Mouse (Mus musculus) stomach, embryonic 16.5 days (tissue): Measurements from ENCODE around the gene Rp9. TPM values are rescaled to one million over a fixed set of nuclear protein-coding genes. Genes with fewer than 3 reads are reported as not detected.

Source experiments
- ATAC-seq: fragments of 200-750 bp; cut with Nextera tagmentation; 2 replicates; pipeline ENCODE4 v1.8.0; 2017; ENCODE audit warnings: moderate number of reproducible peaks, moderate TSS enrichment; ENCODE audit not compliant: insufficient read depth, low FRiP score
- H3K27ac ChIP-seq: fragments of 300-500 bp; sonication (generic); 2 replicates; pipeline ENCODE4 v1.5.1; 2014; ENCODE audit warnings: low read length
- H3K27me3 ChIP-seq: fragments of 300-500 bp; sonication (generic); 2 replicates; pipeline ENCODE4 v1.6.1; 2014; ENCODE audit warnings: low read length, control low read depth, mixed read lengths; ENCODE audit not compliant: control insufficient read depth, insufficient read depth
- H3K36me3 ChIP-seq: fragments of 300-500 bp; sonication (generic); 2 replicates; pipeline ENCODE4 v1.6.1; 2014; ENCODE audit warnings: low read length; ENCODE audit not compliant: control insufficient read depth, insufficient read depth
- H3K4me1 ChIP-seq: fragments of 300-500 bp; sonication (generic); 2 replicates; pipeline ENCODE4 v1.6.1; 2014; ENCODE audit warnings: low read length, control low read depth, mixed read lengths; ENCODE audit not compliant: control insufficient read depth, insufficient read depth
- H3K4me2 ChIP-seq: fragments of 300-500 bp; sonication (generic); 2 replicates; pipeline ENCODE4 v1.6.1; 2014; ENCODE audit warnings: low read depth, low read length, mixed read lengths
- H3K4me3 ChIP-seq: fragments of 300-500 bp; sonication (generic); replicated peaks from 2 replicates; pipeline ENCODE4 v1.5.1; 2014; ENCODE audit warnings: mild to moderate bottlenecking, low read length
- H3K9ac ChIP-seq: fragments of 300-500 bp; sonication (generic); 2 replicates; pipeline ENCODE4 v1.6.1; 2014; ENCODE audit warnings: low read length
- H3K9me3 ChIP-seq: fragments of 300-500 bp; sonication (generic); replicated peaks from 2 replicates; pipeline ENCODE4 v1.6.1; 2016; ENCODE audit warnings: low read length, control low read depth; ENCODE audit not compliant: control insufficient read depth
- WGBS: fragments of 180-500 bp; shearing (Covaris S2); extraction: QIAGEN DNeasy Blood & Tissue Kit; methylation state at CpG from one replicate; pipeline ENCODE4 v1.1.7; 2014; 5-methylcytosine and 5-hydroxymethylcytosine counted together
- polyA plus RNA-seq: library from polyadenylated mRNA; unstranded; fragments of >200 nt; fragmentation: Nextera tagmentation; extraction: Ambion mirVana; gene quantifications from 2 replicates; pipeline ENCODE4 v1.2.1, GENCODE M21; 2015

Rp9 gene
- polyA plus RNA-seq, 1 experiment from 2014 or later, result 56.8 TPM

DNA sequence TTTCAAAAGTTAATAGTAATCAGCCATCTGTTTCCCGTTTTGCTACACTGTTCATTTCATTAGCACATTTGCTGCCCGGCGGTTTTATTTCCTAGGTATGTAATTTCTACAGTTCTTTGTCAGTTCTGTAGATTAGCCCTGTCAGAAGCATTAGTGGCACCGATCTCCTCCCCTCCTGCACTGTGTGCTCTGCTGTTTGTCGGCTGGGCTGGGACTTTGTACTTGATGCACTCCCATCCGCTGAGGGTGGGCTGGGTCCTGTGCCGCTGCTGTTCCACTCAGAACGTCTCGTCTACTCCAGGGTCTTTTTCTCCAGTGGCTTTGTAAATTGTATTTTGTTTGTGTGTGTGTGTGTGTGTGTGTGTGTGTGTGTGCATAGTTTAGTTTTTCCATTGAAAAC is 19.4 kb upstream of the Rp9 start:
- H3K4me2 ChIP-seq, result no peak overlapping the region
- no peaks in the 10 kb centered on the region for H3K27me3 ChIP-seq
- H3K9ac ChIP-seq, result no peak overlapping the region
- no peak overlapping the region for H3K27ac ChIP-seq
- H3K9me3 ChIP-seq, result no peaks in the 10 kb centered on the region
- H3K4me1 ChIP-seq, result no peaks in the 10 kb centered on the region
- ATAC-seq, result peak; percentile 56; the same call in 1 of the 2 replicates
- H3K36me3 ChIP-seq, result no peaks in the 10 kb centered on the region
- WGBS, result 50% methylated on average over 9 of the region's 9 CpGs
- no peak overlapping the region for H3K4me3 ChIP-seq

DNA sequence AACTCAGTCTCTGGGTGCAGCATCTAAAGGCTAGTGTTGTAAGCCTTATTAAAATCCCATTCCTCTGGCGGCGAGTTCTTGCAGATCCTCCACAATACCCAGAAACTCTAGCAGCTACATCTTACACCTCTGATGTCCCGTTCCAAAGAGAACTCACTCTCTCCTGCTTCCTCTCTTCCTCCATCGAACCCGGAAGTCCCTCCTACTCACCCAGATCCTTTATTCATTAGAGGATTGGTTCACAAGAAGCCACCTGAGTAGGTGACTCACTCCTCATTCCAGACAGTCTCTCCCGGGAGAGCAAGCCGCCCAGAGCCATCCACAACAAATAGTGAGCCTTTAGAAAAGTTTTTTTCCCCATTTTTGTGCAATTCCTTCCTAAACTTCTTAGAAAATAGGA is 16.7 kb upstream of the Rp9 start:
- Histone ChIP-seq H3K4me2 (no peak overlapping the region), H3K27ac (no peak overlapping the region), H3K4me3 (no peak overlapping the region), H3K9me3 (no peaks in the 10 kb centered on the region), H3K36me3 (no peaks in the 10 kb centered on the region), H3K4me1 (no peaks in the 10 kb centered on the region), H3K27me3 (no peaks in the 10 kb centered on the region), H3K9ac (no peak overlapping the region)
- 86% methylated on average over 7 of the region's 7 CpGs for WGBS
- no peak for ATAC-seq

DNA sequence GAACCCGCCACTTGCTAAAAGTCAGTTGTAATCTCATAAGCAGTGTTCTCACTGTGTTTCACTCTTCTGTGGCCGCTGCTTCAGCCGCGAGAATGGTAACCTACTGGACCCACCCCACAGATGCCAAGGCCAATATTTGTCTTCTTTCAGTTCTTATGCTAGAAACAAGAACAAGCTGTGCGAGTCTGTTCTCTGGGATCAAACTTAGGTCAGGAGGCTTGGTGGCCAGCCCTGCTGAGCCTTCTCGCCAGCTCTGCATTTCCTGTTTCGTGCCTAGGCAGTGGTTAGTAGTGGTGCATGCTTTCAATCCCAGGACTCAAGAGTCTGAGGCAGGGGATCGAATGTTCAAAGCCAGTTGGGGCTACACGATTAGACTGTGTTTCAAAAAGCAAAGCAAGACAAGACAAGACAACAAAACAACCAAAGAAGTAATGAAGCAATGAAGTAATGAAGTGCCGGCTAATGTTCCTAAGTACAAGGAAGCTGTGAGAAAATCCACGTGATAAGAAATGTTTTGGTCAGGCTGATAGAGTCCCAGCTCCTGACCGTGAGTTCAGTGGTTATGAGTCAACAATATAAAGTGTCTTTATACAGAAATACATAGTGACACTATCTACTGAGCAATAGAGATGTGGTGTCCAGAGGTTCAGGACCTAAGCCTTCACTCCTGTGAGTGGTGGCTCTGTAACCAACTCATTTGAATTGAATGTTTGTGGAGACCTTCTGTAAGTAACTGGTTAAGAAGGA is 15.2 kb upstream of the Rp9 start:
- Histone ChIP-seq H3K36me3 (no peaks in the 10 kb centered on the region), H3K9ac (no peak overlapping the region), H3K4me3 (no peak overlapping the region), H3K4me1 (no peaks in the 10 kb centered on the region), H3K9me3 (no peaks in the 10 kb centered on the region), H3K27ac (peak overlapping the region; percentile 38; the same call in 1 of the 2 replicates), H3K4me2 (no peak overlapping the region), H3K27me3 (no peaks in the 10 kb centered on the region)
- 70% methylated on average over 12 of the region's 12 CpGs for WGBS
- peak; percentile 55; the same call in 1 of the 2 replicates for ATAC-seq

- H3K27ac ChIP-seq, result peak overlapping the region; percentile 38; the same call in 1 of the 2 replicates
- WGBS, result 92% methylated on average over 8 of the region's 8 CpGs
- no peak overlapping the region for H3K4me2 ChIP-seq
- no peaks in the 10 kb centered on the region for H3K9me3 ChIP-seq
- H3K4me1 ChIP-seq, result no peaks in the 10 kb centered on the region
- no peak for ATAC-seq
- H3K27me3 ChIP-seq, result no peaks in the 10 kb centered on the region
- H3K4me3 ChIP-seq, result no peak overlapping the region
- H3K9ac ChIP-seq, result no peak overlapping the region
- no peaks in the 10 kb centered on the region for H3K36me3 ChIP-seq
Observed at GRCm38 (mm10) chr9:22483866-22484561, 14.5 kb upstream of the Rp9 start.

DNA sequence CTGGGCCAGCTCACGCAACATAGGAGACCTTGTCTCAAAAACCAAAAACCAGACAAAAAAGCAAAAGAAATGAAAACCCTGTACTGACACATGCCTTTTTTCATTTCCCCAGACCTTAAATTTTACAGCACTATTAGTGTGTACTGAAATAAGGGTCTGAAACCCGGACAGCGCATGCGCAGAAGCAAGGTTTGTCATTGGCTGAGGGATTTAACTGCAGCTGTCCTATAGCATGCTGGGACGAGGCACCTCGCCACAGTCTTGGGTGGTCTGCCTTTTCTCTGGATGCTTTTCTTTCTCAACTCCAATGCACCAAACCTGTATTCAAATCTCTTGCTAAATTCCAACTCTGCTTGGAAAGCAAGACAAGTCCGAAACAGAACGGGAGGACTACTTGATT is 9.4 kb upstream of the Rp9 start:
- no peaks in the 10 kb centered on the region for H3K36me3 ChIP-seq
- ATAC-seq, result no peak
- no peak overlapping the region for H3K9ac ChIP-seq
- WGBS, result 91% methylated on average over 8 of the region's 8 CpGs
- no peaks in the 10 kb centered on the region for H3K9me3 ChIP-seq
- peaks cover 4% of the 10 kb centered on the region for H3K4me1 ChIP-seq
- no peaks in the 10 kb centered on the region for H3K27me3 ChIP-seq
- H3K4me3 ChIP-seq, result no peak overlapping the region
- H3K4me2 ChIP-seq, result no peak overlapping the region
- H3K27ac ChIP-seq, result no peak overlapping the region

GRCm38 (mm10) chr9:22476265-22476664 is 6.7 kb upstream of the Rp9 start:
- no peak for ATAC-seq
- H3K4me2 ChIP-seq, result peak overlapping the region; percentile 97
- H3K4me1 ChIP-seq, result peaks cover 4% of the 10 kb centered on the region
- H3K36me3 ChIP-seq, result no peaks in the 10 kb centered on the region
- H3K9ac ChIP-seq, result peak overlapping the region; percentile 69
- peak overlapping the region; percentile 68 for H3K27ac ChIP-seq
- no peaks in the 10 kb centered on the region for H3K9me3 ChIP-seq
- no peaks in the 10 kb centered on the region for H3K27me3 ChIP-seq
- 3% methylated on average over 10 of the region's 10 CpGs for WGBS
- peak overlapping the region; percentile 68 for H3K4me3 ChIP-seq

GRCm38 (mm10) chr9:22475424-22475868 is 5.9 kb upstream of the Rp9 start, which contains the start of gene Bbs9:
Gene Bbs9, plus strand, starts transcription at chr9:22475715.
- peak within 1 kb of the TSS; percentile 97 for H3K4me2 ChIP-seq
- H3K27ac ChIP-seq, result peak within 1 kb of the TSS; percentile 68
- H3K36me3 ChIP-seq, result no peaks in the 10 kb centered on the region
- under 1% methylated on average over 25 of the region's 25 CpGs for WGBS
- H3K4me3 ChIP-seq, result peak within 1 kb of the TSS; percentile 68
- H3K9ac ChIP-seq, result peak within 1 kb of the TSS; percentile 69
- no peaks in the 10 kb centered on the region for H3K9me3 ChIP-seq
- no peaks in the 10 kb centered on the region for H3K27me3 ChIP-seq
- H3K4me1 ChIP-seq, result peaks cover 4% of the 10 kb centered on the region
- ATAC-seq, result peak; percentile 98

DNA sequence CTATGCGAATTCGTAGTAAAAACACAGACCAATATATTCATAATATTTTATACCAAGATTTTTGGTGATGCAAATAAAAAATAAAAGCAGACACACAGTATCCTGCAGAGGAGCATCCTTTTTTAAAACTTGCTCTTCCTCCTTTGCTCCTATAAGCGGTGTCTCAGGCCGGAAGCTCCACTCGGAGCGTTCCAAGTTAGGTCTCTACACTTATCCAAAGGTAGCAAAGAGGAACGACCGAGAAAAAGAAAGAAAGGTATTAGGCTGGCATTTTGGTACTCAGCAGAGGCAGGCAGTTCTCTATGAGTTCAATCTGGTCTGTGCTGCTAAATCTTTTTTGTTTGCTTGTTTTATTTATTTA is 664 bp downstream of the Rp9 start:
- WGBS, result 74% methylated on average over 8 of the region's 8 CpGs
- H3K4me2 ChIP-seq, result peak overlapping the region; percentile 69
- peaks cover 5% of the 10 kb centered on the region; the same call in 1 of the 2 replicates for H3K4me1 ChIP-seq
- ATAC-seq, result no peak
- H3K4me3 ChIP-seq, result no peak overlapping the region
- no peaks in the 10 kb centered on the region for H3K27me3 ChIP-seq
- H3K27ac ChIP-seq, result no peak overlapping the region
- H3K9ac ChIP-seq, result no peak overlapping the region
- H3K36me3 ChIP-seq, result no peaks in the 10 kb centered on the region
- H3K9me3 ChIP-seq, result no peaks in the 10 kb centered on the region

- no peaks in the 10 kb centered on the region for H3K27me3 ChIP-seq
- H3K36me3 ChIP-seq, result no peaks in the 10 kb centered on the region
- peak overlapping the region; percentile 97 for H3K9ac ChIP-seq
- H3K27ac ChIP-seq, result peak overlapping the region; percentile 86
- peaks cover 5% of the 10 kb centered on the region; the same call in 1 of the 2 replicates for H3K4me1 ChIP-seq
- 4% methylated on average over 37 of the region's 43 CpGs for WGBS
- peak; percentile 94 for ATAC-seq
- no peaks in the 10 kb centered on the region for H3K9me3 ChIP-seq
- H3K4me2 ChIP-seq, result peak overlapping the region; percentile 69
- peak overlapping the region; percentile 87 for H3K4me3 ChIP-seq
Observed at GRCm38 (mm10) chr9:22468170-22468898, 1.2 kb downstream of the Rp9 start.
